Mouse (Mus musculus) neural tube, embryonic 10.5 days (tissue): ENCODE results near the gene Abracl.

Source experiments
- DNase-seq: peaks from one replicate; pipeline ENCODE4 v3.0.0-alpha.2; 2017; ENCODE audit warnings: low spot score; ENCODE audit errors: extremely low spot score

Abracl gene

GRCm38 (mm10) chr10:18022741-18023347, at the start of gene Abracl:
Abracl (minus strand) TSS chr10:18023288.
- DNase-seq = peak; percentile 86

DNA sequence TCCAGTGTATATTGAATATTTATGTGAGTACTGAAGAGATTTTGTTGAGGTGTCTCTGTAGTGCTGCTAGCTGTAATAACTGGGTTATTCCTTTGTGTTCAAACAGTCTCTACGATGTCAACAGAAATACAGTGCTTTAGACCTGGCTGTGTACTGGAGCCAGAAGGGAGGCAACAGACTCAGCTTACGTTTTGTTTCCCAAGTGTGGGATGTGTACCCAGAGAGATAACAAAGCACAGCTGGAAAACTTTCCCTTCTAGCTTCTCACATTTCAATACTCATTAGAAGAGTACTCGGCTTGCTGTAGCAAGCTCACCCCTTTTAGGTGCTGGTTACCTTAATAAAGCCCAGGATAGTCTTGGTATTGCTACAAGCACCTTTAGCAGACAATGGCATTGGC, 49.8 kb upstream of the Abracl start:
- no peak for DNase-seq

DNA sequence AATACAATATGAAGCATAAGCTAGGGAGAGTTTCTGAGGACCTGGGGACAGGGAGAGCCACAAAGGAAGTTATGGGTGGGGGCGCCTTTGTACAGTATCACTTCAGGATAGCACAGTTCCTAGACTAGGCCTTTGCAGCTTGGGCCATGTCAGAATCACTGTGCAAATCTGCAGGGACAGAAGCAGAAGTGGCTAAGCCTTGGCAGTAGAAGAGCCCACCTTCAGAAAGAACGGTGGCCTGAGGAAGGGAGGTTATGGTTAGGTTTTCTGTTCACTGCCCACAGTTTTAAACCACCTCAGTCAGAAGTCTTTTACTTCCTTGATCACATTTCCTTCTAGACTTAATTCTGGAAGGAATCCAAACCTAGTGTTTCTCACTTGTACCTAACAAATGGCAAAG, 47.5 kb upstream of the Abracl start:
- DNase-seq = no peak

- DNase-seq = no peak
These were observed 47.1 kb upstream of the Abracl start for GRCm38 (mm10) chr10:18070144-18070543.

- no peak for DNase-seq
These were observed 46.5 kb upstream of the Abracl start for GRCm38 (mm10) chr10:18069576-18069975.

- DNase-seq = no peak
These were observed 45.8 kb upstream of the Abracl start for GRCm38 (mm10) chr10:18068880-18069279.

DNA sequence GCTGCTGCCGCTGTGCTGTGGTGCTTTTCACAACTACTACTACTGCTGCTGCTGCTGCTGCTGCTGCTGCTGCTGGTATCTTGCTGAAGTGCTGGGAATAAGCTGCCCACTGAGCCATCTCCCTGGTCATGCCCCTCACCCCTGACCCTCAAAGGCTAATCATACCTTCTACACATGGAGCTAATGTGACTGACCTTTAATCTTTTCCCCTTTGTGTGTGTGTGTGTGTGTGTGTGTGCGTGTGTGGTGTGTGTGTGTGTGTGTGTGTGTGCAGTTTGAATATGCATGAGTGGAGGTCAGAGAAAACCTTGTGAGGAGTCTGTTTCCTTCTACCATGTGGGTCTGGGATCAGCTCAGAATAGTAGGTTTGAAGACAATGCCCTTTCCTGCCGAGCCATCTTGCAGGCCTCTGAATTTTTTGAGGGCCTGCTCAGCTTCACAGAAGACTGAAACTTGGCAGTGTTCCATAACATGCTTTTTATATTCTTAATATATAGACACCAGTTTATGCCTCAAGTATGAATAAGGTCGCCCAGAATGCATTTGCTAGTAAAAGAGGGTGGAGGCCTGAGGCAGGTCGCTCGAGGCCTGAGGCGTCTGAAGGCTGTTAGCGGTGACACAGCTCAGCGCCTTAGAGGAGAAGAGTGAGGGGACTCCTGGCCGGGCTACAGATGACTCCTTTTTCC, 44.8 kb upstream of the Abracl start:
- DNase-seq = no peak

GRCm38 (mm10) chr10:18066031-18066439, 42.9 kb upstream of the Abracl start:
- DNase-seq = no peak

DNA sequence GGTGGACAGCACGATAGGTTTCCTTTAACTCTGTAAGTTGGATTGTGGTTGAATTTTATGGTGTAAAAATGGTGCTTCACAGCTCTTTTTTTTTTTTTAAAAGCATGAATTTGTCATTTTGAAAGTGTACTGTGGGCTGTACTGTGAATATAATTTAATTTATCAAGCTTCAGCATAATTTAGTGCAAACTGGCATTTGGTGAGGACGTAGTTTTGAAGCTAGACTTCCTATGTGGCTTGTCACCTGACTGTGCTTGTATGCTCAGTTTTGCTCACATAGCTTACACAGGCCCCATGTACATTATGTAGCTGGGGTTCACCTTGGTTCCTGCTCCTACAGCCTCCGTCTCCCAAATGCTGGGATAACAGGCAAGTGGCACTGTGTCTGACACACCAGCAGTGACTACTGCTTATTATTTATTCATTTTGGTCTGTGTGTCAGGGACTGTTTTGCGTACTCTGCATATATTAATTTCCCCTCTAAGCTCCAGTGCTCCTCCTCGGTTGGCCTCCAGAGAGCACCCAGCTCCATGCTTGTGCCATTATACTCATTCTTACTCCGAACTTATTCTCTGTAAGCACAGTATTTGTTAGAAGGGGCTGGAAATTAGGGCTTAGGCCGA, 41.6 kb upstream of the Abracl start:
- no peak for DNase-seq

- DNase-seq = no peak
These were observed 38.4 kb upstream of the Abracl start for GRCm38 (mm10) chr10:18061533-18061932.

- no peak for DNase-seq
These were observed 37.7 kb upstream of the Abracl start for GRCm38 (mm10) chr10:18060778-18061177.

GRCm38 (mm10) chr10:18059807-18060206, 36.7 kb upstream of the Abracl start:
- DNase-seq = no peak

DNA sequence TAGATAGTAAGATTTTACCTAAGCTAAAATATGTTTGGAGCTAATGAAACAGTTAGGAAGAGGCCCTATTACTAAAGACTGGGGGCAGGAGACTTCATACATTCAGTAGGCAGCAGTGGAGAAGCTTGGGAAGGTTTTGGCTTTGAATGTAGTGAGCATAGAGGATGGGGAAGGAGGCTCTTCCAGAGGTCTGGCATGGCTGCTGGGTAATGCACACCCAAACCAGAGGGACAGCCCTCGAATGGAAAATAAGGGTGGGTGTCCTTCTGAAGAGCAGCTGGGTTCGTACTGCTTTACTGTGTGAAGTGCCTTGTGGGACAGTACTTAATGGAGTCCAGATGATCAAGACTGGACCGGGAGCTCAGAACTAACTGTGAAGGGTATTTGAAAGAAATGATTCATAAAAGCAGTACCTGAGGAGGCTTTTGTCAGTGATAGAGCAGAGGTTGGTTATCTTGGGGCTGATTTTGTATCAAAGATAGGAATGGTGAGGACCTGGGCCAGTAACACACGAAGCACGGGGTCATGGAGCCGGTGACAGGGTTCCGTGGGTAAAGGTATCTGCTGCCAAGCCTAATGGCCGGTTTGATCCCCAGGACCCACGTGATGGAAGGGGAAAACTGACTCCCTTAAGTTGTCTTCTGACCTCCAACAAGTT, 35.7 kb upstream of the Abracl start:
- DNase-seq = peak; percentile 8

DNA sequence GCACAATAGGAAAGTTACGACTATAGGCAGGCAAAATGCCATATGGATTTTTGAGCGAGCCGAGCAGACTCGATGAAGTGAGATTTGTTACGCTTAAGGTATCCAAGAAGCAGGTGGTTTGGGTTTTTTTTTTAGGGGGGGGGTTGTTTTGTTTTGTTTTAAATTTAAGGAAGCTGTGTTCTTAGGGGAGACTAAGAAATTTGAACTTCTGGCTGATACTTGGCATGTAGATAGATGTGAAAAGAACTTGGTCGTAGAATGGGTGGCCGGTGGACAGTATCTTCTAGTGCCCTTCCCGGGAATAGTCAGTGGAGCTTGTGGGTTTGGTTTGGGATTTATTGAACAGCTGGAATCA, 33.3 kb upstream of the Abracl start:
- peak; percentile 21 for DNase-seq

DNA sequence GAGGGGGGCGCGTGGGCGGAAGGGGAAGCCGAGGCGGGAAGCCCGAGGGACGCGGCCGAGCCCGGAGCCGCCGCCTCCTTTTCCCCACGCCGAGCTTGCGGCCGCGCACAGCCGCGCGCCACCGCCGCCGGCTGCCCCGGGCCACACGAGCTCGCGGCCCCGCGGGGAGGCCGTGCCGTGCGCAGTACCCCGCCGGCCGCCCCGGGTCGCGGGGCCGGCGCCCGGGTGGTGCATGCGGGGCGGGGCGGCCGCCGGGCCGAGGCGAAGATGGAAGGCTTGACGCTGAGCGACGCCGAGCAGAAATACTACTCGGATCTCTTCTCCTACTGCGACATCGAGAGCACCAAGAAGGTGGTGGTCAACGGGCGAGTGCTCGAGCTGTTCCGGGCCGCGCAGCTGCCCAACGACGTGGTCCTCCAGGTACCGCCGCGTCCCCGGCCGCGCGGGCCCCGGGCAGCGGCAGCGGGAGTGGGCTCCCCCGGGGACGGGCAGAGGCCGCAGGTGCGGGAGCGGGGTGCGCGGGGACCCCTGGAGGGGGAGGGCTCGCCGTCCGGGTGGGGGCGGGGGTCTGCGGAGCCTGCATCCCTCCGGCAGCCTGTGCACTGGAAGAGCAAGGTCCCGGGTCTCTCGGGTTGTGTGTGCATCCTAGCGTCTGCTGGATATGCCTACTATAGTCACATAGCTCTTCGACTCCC, 32.8 kb upstream of the Abracl start, which contains the start of gene Reps1:
TSS of gene Reps1 (plus strand) at position 166 of the 695 bp plus-strand sequence.
- peak; percentile 72 for DNase-seq

DNA sequence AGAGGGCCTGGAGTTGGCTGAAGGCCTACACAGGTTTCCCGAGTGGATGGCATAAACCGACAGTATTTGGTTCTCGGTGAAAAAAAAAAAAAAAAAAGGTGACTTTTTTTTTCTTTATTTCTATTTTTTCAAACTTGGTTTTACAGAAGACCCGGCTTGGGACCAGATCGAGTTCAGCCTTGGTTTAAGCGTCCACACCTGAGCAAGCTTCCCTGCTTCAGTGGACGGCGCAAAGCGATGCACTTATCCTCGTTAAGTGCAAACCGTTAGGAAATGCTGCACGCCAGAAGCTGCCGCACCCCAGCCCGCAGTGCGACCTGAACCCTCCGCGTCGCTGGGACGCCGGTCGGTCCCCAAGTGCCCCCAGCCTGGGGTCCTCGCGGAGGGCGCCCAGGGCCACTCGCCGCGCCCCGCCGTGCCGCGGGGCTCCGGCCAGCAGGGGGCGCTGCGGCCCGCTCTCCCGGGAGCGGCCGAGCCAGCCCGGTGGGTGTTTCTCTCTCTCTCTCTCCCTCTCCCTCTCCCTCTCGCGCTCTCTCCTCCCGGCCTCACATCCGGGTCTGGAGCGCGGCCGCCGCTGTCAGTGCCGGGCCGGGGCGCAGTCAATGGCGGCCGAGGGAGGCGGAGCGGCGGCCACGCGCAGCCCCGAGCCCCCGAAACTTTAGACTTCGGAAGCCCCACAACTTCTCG, 32.1 kb upstream of the Abracl start:
- DNase-seq = peak; percentile 91

- DNase-seq = peak; percentile 18
These were observed 24.5 kb upstream of the Abracl start for GRCm38 (mm10) chr10:18047380-18048146.

GRCm38 (mm10) chr10:18046380-18046779, 23.3 kb upstream of the Abracl start:
- DNase-seq = no peak

- peak; percentile 4 for DNase-seq
These were observed 13.8 kb upstream of the Abracl start for GRCm38 (mm10) chr10:18036849-18037248.

DNA sequence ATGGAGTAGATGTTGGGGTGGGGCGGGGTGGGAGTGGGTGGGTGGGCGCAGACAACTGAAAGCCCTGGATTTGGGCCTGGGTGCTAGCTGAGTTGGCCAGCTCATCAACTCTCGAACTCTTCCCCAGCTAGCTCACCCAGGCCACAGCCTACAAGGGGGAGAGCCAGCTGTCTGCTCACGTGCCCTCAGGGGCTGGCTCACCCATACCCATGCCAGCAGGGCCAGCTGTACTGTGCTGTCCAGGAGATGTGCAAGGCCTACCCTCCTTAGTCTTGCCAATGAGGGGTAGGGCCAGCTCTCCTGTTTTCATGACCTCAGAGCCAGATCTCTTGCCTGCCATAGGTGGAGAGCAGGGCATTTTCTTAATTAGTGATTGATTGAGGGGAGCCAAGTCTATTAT, 11.3 kb upstream of the Abracl start:
- no peak for DNase-seq
